Mouse (Mus musculus): ENCODE results near the gene Slc39a11. TPM values are rescaled to one million over a fixed set of nuclear protein-coding genes. Genes with fewer than 3 reads are reported as not detected.
A peak's percentile ranks its signal among the peaks of the same experiment; 100 is the strongest.

The Slc39a11 gene
- total and polyA plus RNA-seq, 2 experiments from 2014 or later: 40.4 to 62.5 TPM

- H3K27ac ChIP-seq (ENCODE audit: low read depth, low read length): no peak overlapping the region
- no peaks in the 10 kb centered on the region for H3K36me3 ChIP-seq (ENCODE audit: insufficient read depth, low read length)
- no peak overlapping the region for H3K4me3 ChIP-seq (ENCODE audit: low read depth, low read length)
- ATAC-seq (ENCODE audit: low FRiP score) (no peak), DNase-seq (ENCODE audit: low spot score) (no peak)
- H3K27me3 ChIP-seq (ENCODE audit: insufficient read depth, low read length): no peaks in the 10 kb centered on the region
- no peak overlapping the region for H3K4me2 ChIP-seq (ENCODE audit: low read depth, low read length, poor library complexity, severe bottlenecking)
- TF ChIP-seq CTCF (IDR thresholded peaks at IDR 0.05): no peak
- H3K4me1 ChIP-seq (ENCODE audit: insufficient read depth, low read length): no peaks in the 10 kb centered on the region
- WGBS: 17% methylated on average over 13 of the region's 13 CpGs
- H3K9me3 ChIP-seq (ENCODE audit: low read length): no peaks in the 10 kb centered on the region
- H3K9ac ChIP-seq (replicated peaks; ENCODE audit: low read length, poor library complexity, severe bottlenecking): no peak overlapping the region
Measured at GRCm38 (mm10) chr11:113363739-113364138, 286.1 kb downstream of the Slc39a11 start.

- WGBS: 93% methylated on average over 7 of the region's 7 CpGs
- H3K36me3 ChIP-seq (ENCODE audit: insufficient read depth, low read length): no peaks in the 10 kb centered on the region
- ATAC-seq (ENCODE audit: low FRiP score): no peak
Measured at GRCm38 (mm10) chr11:113362617-113363016, 287.3 kb downstream of the Slc39a11 start.

GRCm38 (mm10) chr11:113360049-113360835 lies 289.6 kb downstream of the Slc39a11 start:
- no peak overlapping the region for H3K27ac ChIP-seq (ENCODE audit: low read depth, low read length)
- no peaks in the 10 kb centered on the region for H3K9me3 ChIP-seq (ENCODE audit: low read length)
- no peak overlapping the region for H3K4me3 ChIP-seq (ENCODE audit: low read depth, low read length)
- H3K4me1 ChIP-seq (ENCODE audit: insufficient read depth, low read length): 0 out of 2 replicates have a peak, but pooled peaks cover 4% of the 10 kb centered on the region
- no peak overlapping the region for H3K4me2 ChIP-seq (ENCODE audit: low read depth, low read length, poor library complexity, severe bottlenecking)
- H3K9ac ChIP-seq (replicated peaks; ENCODE audit: low read length, poor library complexity, severe bottlenecking): no peak overlapping the region
- ATAC-seq (ENCODE audit: low FRiP score) (no peak), DNase-seq (ENCODE audit: low spot score) (no peak)
- H3K27me3 ChIP-seq (ENCODE audit: insufficient read depth, low read length): no peaks in the 10 kb centered on the region
- TF ChIP-seq CTCF (IDR thresholded peaks at IDR 0.05): no peak
- WGBS: 88% methylated on average over 10 of the region's 10 CpGs
- H3K36me3 ChIP-seq (ENCODE audit: insufficient read depth, low read length): no peaks in the 10 kb centered on the region

More at GRCm38 (mm10) chr11:113362617-113363016, 287.3 kb downstream of the Slc39a11 start:
- H3K4me3 ChIP-seq (ENCODE audit: low read depth, low read length): no peak overlapping the region
- TF ChIP-seq CTCF (IDR thresholded peaks at IDR 0.05): no peak
- H3K9me3 ChIP-seq (ENCODE audit: low read length): no peaks in the 10 kb centered on the region
- H3K27me3 ChIP-seq (ENCODE audit: insufficient read depth, low read length): no peaks in the 10 kb centered on the region
- H3K27ac ChIP-seq (ENCODE audit: low read depth, low read length): no peak overlapping the region
- H3K4me2 ChIP-seq (ENCODE audit: low read depth, low read length, poor library complexity, severe bottlenecking): no peak overlapping the region
- no peak for DNase-seq (ENCODE audit: low spot score)
- no peak overlapping the region for H3K9ac ChIP-seq (replicated peaks; ENCODE audit: low read length, poor library complexity, severe bottlenecking)
- H3K4me1 ChIP-seq (ENCODE audit: insufficient read depth, low read length): no peaks in the 10 kb centered on the region

- 0 out of 2 replicates have a peak, but pooled peaks cover 8% of the 10 kb centered on the region for H3K4me1 ChIP-seq (ENCODE audit: insufficient read depth, low read length)
- no peaks in the 10 kb centered on the region for H3K27me3 ChIP-seq (ENCODE audit: insufficient read depth, low read length)
- no peaks in the 10 kb centered on the region for H3K9me3 ChIP-seq (ENCODE audit: low read length)
- no peak overlapping the region for H3K9ac ChIP-seq (replicated peaks; ENCODE audit: low read length, poor library complexity, severe bottlenecking)
- H3K27ac ChIP-seq (ENCODE audit: low read depth, low read length): no peak overlapping the region
- DNase-seq (ENCODE audit: low spot score) (no peak), ATAC-seq (ENCODE audit: low FRiP score) (no peak)
- H3K4me2 ChIP-seq (ENCODE audit: low read depth, low read length, poor library complexity, severe bottlenecking): no peak overlapping the region
- no peak for TF ChIP-seq CTCF (IDR thresholded peaks at IDR 0.05)
- no peak overlapping the region for H3K4me3 ChIP-seq (ENCODE audit: low read depth, low read length)
- H3K36me3 ChIP-seq (ENCODE audit: insufficient read depth, low read length): no peaks in the 10 kb centered on the region
- 53% methylated on average over 5 of the region's 5 CpGs for WGBS
Measured at GRCm38 (mm10) chr11:113355932-113356331, 293.9 kb downstream of the Slc39a11 start.

- WGBS: 37% methylated on average over 11 of the region's 12 CpGs
- Histone ChIP-seq H3K36me3 (ENCODE audit: insufficient read depth, low read length) (no peaks in the 10 kb centered on the region), H3K4me3 (ENCODE audit: low read depth, low read length) (no peak overlapping the region), H3K27me3 (ENCODE audit: insufficient read depth, low read length) (no peaks in the 10 kb centered on the region), H3K27ac (ENCODE audit: low read depth, low read length) (peak overlapping the region; percentile 43), H3K4me2 (ENCODE audit: low read depth, low read length, poor library complexity, severe bottlenecking) (no peak overlapping the region), H3K9ac (replicated peaks; ENCODE audit: low read length, poor library complexity, severe bottlenecking) (no peak overlapping the region), H3K9me3 (ENCODE audit: low read length) (no peaks in the 10 kb centered on the region; the same call in 1 of the 2 replicates), H3K4me1 (ENCODE audit: insufficient read depth, low read length) (0 out of 2 replicates have a peak, but pooled peaks cover 8% of the 10 kb centered on the region)
- DNase-seq (ENCODE audit: low spot score): peak; percentile 43
- TF ChIP-seq CTCF (IDR thresholded peaks at IDR 0.05): no peak
- ATAC-seq (ENCODE audit: low FRiP score): 0 out of 2 replicates have a peak, but pooled peaks have one; percentile 16
Measured at GRCm38 (mm10) chr11:113352085-113352815, 297.6 kb downstream of the Slc39a11 start.

- WGBS: 91% methylated on average over 4 of the region's 4 CpGs
- Histone ChIP-seq H3K36me3 (ENCODE audit: insufficient read depth, low read length) (no peaks in the 10 kb centered on the region), H3K27me3 (ENCODE audit: insufficient read depth, low read length) (no peaks in the 10 kb centered on the region), H3K9ac (replicated peaks; ENCODE audit: low read length, poor library complexity, severe bottlenecking) (no peak overlapping the region), H3K4me3 (ENCODE audit: low read depth, low read length) (no peak overlapping the region), H3K9me3 (ENCODE audit: low read length) (no peaks in the 10 kb centered on the region; the same call in 1 of the 2 replicates), H3K27ac (ENCODE audit: low read depth, low read length) (no peak overlapping the region), H3K4me1 (ENCODE audit: insufficient read depth, low read length) (0 out of 2 replicates have a peak, but pooled peaks cover 6% of the 10 kb centered on the region), H3K4me2 (ENCODE audit: low read depth, low read length, poor library complexity, severe bottlenecking) (no peak overlapping the region)
- TF ChIP-seq CTCF (IDR thresholded peaks at IDR 0.05): peak; percentile 54
- no peak for ATAC-seq (ENCODE audit: low FRiP score)
- no peak for DNase-seq (ENCODE audit: low spot score)
Measured at GRCm38 (mm10) chr11:113350583-113350982, 299.3 kb downstream of the Slc39a11 start.

All from midbrain, postnatal 0 days (tissue).